Mouse (Mus musculus): ENCODE measurements around the gene A730061H03Rik. TPM values are rescaled to one million over a fixed set of nuclear protein-coding genes. Genes with fewer than 3 reads are reported as not detected.

The A730061H03Rik gene
- polyA plus RNA-seq, 1 experiment, result 0.86 TPM

GRCm38 (mm10) chr14:55592226-55592625 lies 32.0 kb upstream of the A730061H03Rik start:
- Histone ChIP-seq H3K4me1 (ENCODE audit: control insufficient read depth, insufficient read depth, low read length) (no peaks in the 10 kb centered on the region; the same call in 1 of the 2 replicates), H3K4me3 (ENCODE audit: insufficient read depth, low read length) (peak overlapping the region; percentile 72), H3K27ac (ENCODE audit: insufficient read depth, low read length) (no peak overlapping the region)
- TF ChIP-seq CTCF (IDR thresholded peaks at IDR 0.05; ENCODE audit: extremely low read depth, insufficient read depth, low read length) (no peak), POLR2A (IDR thresholded peaks at IDR 0.05; ENCODE audit: extremely low read depth, insufficient read depth, low read length) (no peak)

GRCm38 (mm10) chr14:55591331-55591891 lies 31.2 kb upstream of the A730061H03Rik start, which contains the start of gene Rnf31:
TSS of gene Rnf31 (plus strand) at chr14:55591708.
- TF ChIP-seq POLR2A (IDR thresholded peaks at IDR 0.05; ENCODE audit: extremely low read depth, insufficient read depth, low read length) (peak; percentile 75), CTCF (IDR thresholded peaks at IDR 0.05; ENCODE audit: extremely low read depth, insufficient read depth, low read length) (no peak)
- Histone ChIP-seq H3K4me3 (ENCODE audit: insufficient read depth, low read length) (peak within 1 kb of the TSS; percentile 72), H3K27ac (ENCODE audit: insufficient read depth, low read length) (peak within 1 kb of the TSS; percentile 79), H3K4me1 (ENCODE audit: control insufficient read depth, insufficient read depth, low read length) (no peaks in the 10 kb centered on the region; the same call in 1 of the 2 replicates)

GRCm38 (mm10) chr14:55590748-55591330 lies 30.6 kb upstream of the A730061H03Rik start, which contains the start of gene Psme2:
TSS of gene Psme2 (minus strand) at chr14:55591113.
- H3K4me1 ChIP-seq (ENCODE audit: control insufficient read depth, insufficient read depth, low read length), result no peaks in the 10 kb centered on the region; the same call in 1 of the 2 replicates
- H3K4me3 ChIP-seq (ENCODE audit: insufficient read depth, low read length), result peak within 1 kb of the TSS; percentile 72
- H3K27ac ChIP-seq (ENCODE audit: insufficient read depth, low read length), result peak within 1 kb of the TSS; percentile 79
- peak; percentile 80 for TF ChIP-seq POLR2A (IDR thresholded peaks at IDR 0.05; ENCODE audit: extremely low read depth, insufficient read depth, low read length)
- TF ChIP-seq CTCF (IDR thresholded peaks at IDR 0.05; ENCODE audit: extremely low read depth, insufficient read depth, low read length), result no peak

GRCm38 (mm10) chr14:55589771-55590448 lies 29.7 kb upstream of the A730061H03Rik start:
- no peak overlapping the region for H3K27ac ChIP-seq (ENCODE audit: insufficient read depth, low read length)
- H3K4me3 ChIP-seq (ENCODE audit: insufficient read depth, low read length), result peak overlapping the region; percentile 72
- TF ChIP-seq POLR2A (IDR thresholded peaks at IDR 0.05; ENCODE audit: extremely low read depth, insufficient read depth, low read length), result no peak
- no peak for TF ChIP-seq CTCF (IDR thresholded peaks at IDR 0.05; ENCODE audit: extremely low read depth, insufficient read depth, low read length)
- H3K4me1 ChIP-seq (ENCODE audit: control insufficient read depth, insufficient read depth, low read length), result no peaks in the 10 kb centered on the region; the same call in 1 of the 2 replicates

- H3K4me1 ChIP-seq (ENCODE audit: control insufficient read depth, insufficient read depth, low read length), result no peaks in the 10 kb centered on the region; the same call in 1 of the 2 replicates
- TF ChIP-seq POLR2A (IDR thresholded peaks at IDR 0.05; ENCODE audit: extremely low read depth, insufficient read depth, low read length), result no peak
- TF ChIP-seq CTCF (IDR thresholded peaks at IDR 0.05; ENCODE audit: extremely low read depth, insufficient read depth, low read length), result no peak
- no peak overlapping the region for H3K27ac ChIP-seq (ENCODE audit: insufficient read depth, low read length)
- H3K4me3 ChIP-seq (ENCODE audit: insufficient read depth, low read length), result no peak overlapping the region
Observed at GRCm38 (mm10) chr14:55589271-55589670, 29.1 kb upstream of the A730061H03Rik start.

- Histone ChIP-seq H3K4me1 (ENCODE audit: control insufficient read depth, insufficient read depth, low read length) (no peaks in the 10 kb centered on the region), H3K4me3 (ENCODE audit: insufficient read depth, low read length) (no peak overlapping the region), H3K27ac (ENCODE audit: insufficient read depth, low read length) (no peak overlapping the region)
- TF ChIP-seq CTCF (IDR thresholded peaks at IDR 0.05; ENCODE audit: extremely low read depth, insufficient read depth, low read length) (no peak), POLR2A (IDR thresholded peaks at IDR 0.05; ENCODE audit: extremely low read depth, insufficient read depth, low read length) (no peak)
Observed at GRCm38 (mm10) chr14:55586149-55586548, 25.9 kb upstream of the A730061H03Rik start.

GRCm38 (mm10) chr14:55585566-55585960 lies 25.4 kb upstream of the A730061H03Rik start:
- H3K4me3 ChIP-seq (ENCODE audit: insufficient read depth, low read length), result peak overlapping the region; percentile 95; the same call in 1 of the 2 replicates
- H3K4me1 ChIP-seq (ENCODE audit: control insufficient read depth, insufficient read depth, low read length), result no peaks in the 10 kb centered on the region
- H3K27ac ChIP-seq (ENCODE audit: insufficient read depth, low read length), result no peak overlapping the region
- no peak for TF ChIP-seq POLR2A (IDR thresholded peaks at IDR 0.05; ENCODE audit: extremely low read depth, insufficient read depth, low read length)
- TF ChIP-seq CTCF (IDR thresholded peaks at IDR 0.05; ENCODE audit: extremely low read depth, insufficient read depth, low read length), result no peak

GRCm38 (mm10) chr14:55584702-55585565 lies 24.7 kb upstream of the A730061H03Rik start, which contains the start of gene Emc9:
TSS of gene Emc9 (minus strand) at chr14:55585302.
- Histone ChIP-seq H3K4me3 (ENCODE audit: insufficient read depth, low read length) (peak within 1 kb of the TSS; percentile 95), H3K4me1 (ENCODE audit: control insufficient read depth, insufficient read depth, low read length) (no peaks in the 10 kb centered on the region), H3K27ac (ENCODE audit: insufficient read depth, low read length) (peak within 1 kb of the TSS; percentile 51)
- TF ChIP-seq CTCF (IDR thresholded peaks at IDR 0.05; ENCODE audit: extremely low read depth, insufficient read depth, low read length) (no peak), POLR2A (IDR thresholded peaks at IDR 0.05; ENCODE audit: extremely low read depth, insufficient read depth, low read length) (peak; percentile 63; the same call in 1 of the 2 replicates)

- H3K4me3 ChIP-seq (ENCODE audit: insufficient read depth, low read length), result peak overlapping the region; percentile 95
- no peak overlapping the region for H3K27ac ChIP-seq (ENCODE audit: insufficient read depth, low read length)
- TF ChIP-seq POLR2A (IDR thresholded peaks at IDR 0.05; ENCODE audit: extremely low read depth, insufficient read depth, low read length) (no peak), CTCF (IDR thresholded peaks at IDR 0.05; ENCODE audit: extremely low read depth, insufficient read depth, low read length) (no peak)
- H3K4me1 ChIP-seq (ENCODE audit: control insufficient read depth, insufficient read depth, low read length), result no peaks in the 10 kb centered on the region
Observed at GRCm38 (mm10) chr14:55584303-55584701, 24.1 kb upstream of the A730061H03Rik start.
